Mouse (Mus musculus): ENCODE measurements around the gene Dcaf11. TPM values are rescaled to one million over a fixed set of nuclear protein-coding genes. Genes with fewer than 3 reads are reported as not detected.

The Dcaf11 gene
- total and polyA plus RNA-seq, 3 experiments: 24.3 to 37.9 TPM; not detected in 1

- DNase-seq (ENCODE audit: low read depth, low spot score): peak; percentile 76
- TF ChIP-seq TAL1 (IDR thresholded peaks at IDR 0.05; ENCODE audit: low read length) (peak; percentile 50), TBP (IDR thresholded peaks at IDR 0.05; ENCODE audit: low read depth, low read length) (no peak), RCOR1 (IDR thresholded peaks at IDR 0.05; ENCODE audit: low read depth, low read length) (peak; percentile 66), ZC3H11A (IDR thresholded peaks at IDR 0.05; ENCODE audit: low read depth, low read length) (no peak), MYB (IDR thresholded peaks at IDR 0.05; ENCODE audit: low read depth, low read length) (no peak), ZNF384 (IDR thresholded peaks at IDR 0.05; ENCODE audit: low read depth, low read length) (no peak), GATA1 (IDR thresholded peaks at IDR 0.05; ENCODE audit: low read depth, low read length) (peak; percentile 89), NELFE (IDR thresholded peaks at IDR 0.05; ENCODE audit: low read depth, low read length) (peak; percentile 37), EP300 (IDR thresholded peaks at IDR 0.05; ENCODE audit: low read depth in 1 of 2, low read length in 2 of 2) (peak; percentile 61 to 84), POLR2A (IDR thresholded peaks at IDR 0.05; ENCODE audit: control insufficient read depth in 1 of 2, insufficient read depth in 1 of 2, low read depth in 1 of 2, low read length in 2 of 2, poor library complexity in 1 of 2) (peak in 1 of 2 experiments; percentile 31; a peak in 1 of 4 replicates), HCFC1 (IDR thresholded peaks at IDR 0.05; ENCODE audit: low read depth, low read length) (peak; percentile 18; the same call in 1 of the 2 replicates), ETS1 (IDR thresholded peaks at IDR 0.05; ENCODE audit: low read depth, low read length) (peak; percentile 63; the same call in 1 of the 2 replicates), POLR2AphosphoS2 (IDR thresholded peaks at IDR 0.05; ENCODE audit: low read length) (peak; percentile 52; the same call in 1 of the 2 replicates), SIN3A (IDR thresholded peaks at IDR 0.05; ENCODE audit: low read length) (peak; percentile 66), UBTF (IDR thresholded peaks at IDR 0.05; ENCODE audit: borderline replicate concordance, insufficient read depth, low read depth, low read length) (no peak), MAZ (IDR thresholded peaks at IDR 0.05; ENCODE audit: low read depth, low read length) (peak; percentile 72; the same call in 1 of the 2 replicates), SMC3 (IDR thresholded peaks at IDR 0.05; ENCODE audit: low read depth, low read length) (no peak), USF1 (IDR thresholded peaks at IDR 0.05; ENCODE audit: low read depth, low read length) (no peak), TCF12 (IDR thresholded peaks at IDR 0.05; ENCODE audit: low read depth, low read length) (peak; percentile 86), MXI1 (IDR thresholded peaks at IDR 0.05; ENCODE audit: low read depth, low read length) (no peak)
- H3K27me3 ChIP-seq (ENCODE audit: control insufficient read depth in 1 of 2, insufficient read depth in 2 of 2, low read length in 2 of 2): no peaks in the 10 kb centered on the region
- H3K79me2 ChIP-seq (ENCODE audit: control insufficient read depth, insufficient read depth, low read length, poor library complexity): no peaks in the 10 kb centered on the region
- peaks cover 0 to 19% of the 10 kb centered on the region in 2 experiments; a peak in 2 of 4 replicates for H3K36me3 ChIP-seq (ENCODE audit: control insufficient read depth in 1 of 2, insufficient read depth in 2 of 2, low read length in 2 of 2)
- peaks cover 11 to 39% of the 10 kb centered on the region in 2 experiments for H3K4me1 ChIP-seq (ENCODE audit: control insufficient read depth in 1 of 2, insufficient read depth in 2 of 2, low read length in 2 of 2)
- H3K27ac ChIP-seq (ENCODE audit: control insufficient read depth, low read depth, low read length): peak overlapping the region; percentile 69
- H3K9ac ChIP-seq (ENCODE audit: control insufficient read depth, low read depth, low read length, poor library complexity, severe bottlenecking): peak overlapping the region; percentile 49
- no peaks in the 10 kb centered on the region for H3K9me3 ChIP-seq (replicated peaks; ENCODE audit: insufficient read depth, low read length)
- peak overlapping the region; percentile 47 to 57 for H3K4me3 ChIP-seq (ENCODE audit: control insufficient read depth in 1 of 2, insufficient read depth in 1 of 2, low read depth in 2 of 2, low read length in 2 of 2)
These were observed 58.8 kb downstream of the Dcaf11 start for GRCm38 (mm10) chr14:55618486-55619195.

Other genes starting within 250 kb of the Dcaf11 start
- gene Dhrs4, start 81.2 kb upstream of the Dcaf11 start, total RNA-seq (2012; rRNA removed): 19.9 and 22.7 TPM in 2 replicates
- 10 to 100 TPM in 1 of 2 experiments, not detected in 1; 34.2 TPM for gene Dhrs4, start 81.2 kb upstream of the Dcaf11 start, polyA plus RNA-seq (2012; ENCODE audit: insufficient read depth in 1 of 2, insufficient read length in 2 of 2, low read depth in 1 of 2, low replicate concordance in 2 of 2, missing spikeins in 1 of 2)
- gene Carmil3, start 69.4 kb upstream of the Dcaf11 start, total RNA-seq (2012; rRNA removed): 0.23 and 0.27 TPM in 2 replicates
- 1 to 10 TPM in 1 of 2 experiments, not detected in 1; 2.6 TPM for gene Carmil3, start 69.4 kb upstream of the Dcaf11 start, polyA plus RNA-seq (2012; ENCODE audit: insufficient read depth in 1 of 2, insufficient read length in 2 of 2, low read depth in 1 of 2, low replicate concordance in 2 of 2, missing spikeins in 1 of 2)
- not detected in 2 replicates for gene Cpne6, start 49.6 kb upstream of the Dcaf11 start, total RNA-seq (2012; rRNA removed)
- gene Cpne6, start 49.6 kb upstream of the Dcaf11 start, polyA plus RNA-seq (2012; ENCODE audit: insufficient read depth in 1 of 2, insufficient read length in 2 of 2, low read depth in 1 of 2, low replicate concordance in 2 of 2, missing spikeins in 1 of 2): not detected
- not detected in 2 replicates for gene Nrl, start 35.0 kb upstream of the Dcaf11 start, total RNA-seq (2012; rRNA removed)
- not detected for gene Nrl, start 35.0 kb upstream of the Dcaf11 start, polyA plus RNA-seq (2012; ENCODE audit: insufficient read depth in 1 of 2, insufficient read length in 2 of 2, low read depth in 1 of 2, low replicate concordance in 2 of 2, missing spikeins in 1 of 2)
- 17.0 and 64.4 TPM in 2 replicates for gene Pck2, start 19.7 kb upstream of the Dcaf11 start, total RNA-seq (2012; rRNA removed)
- gene Pck2, start 19.7 kb upstream of the Dcaf11 start, polyA plus RNA-seq (2012; ENCODE audit: insufficient read depth in 1 of 2, insufficient read length in 2 of 2, low read depth in 1 of 2, low replicate concordance in 2 of 2, missing spikeins in 1 of 2): 100 to 1,000 TPM in 1 of 2 experiments, 10 to 100 TPM in 1; 63.7 to 103 TPM
- gene A730061H03Rik, start 400 bp downstream of the Dcaf11 start, total RNA-seq (2012; rRNA removed): 0.73 and 0.92 TPM in 2 replicates
- gene A730061H03Rik, start 400 bp downstream of the Dcaf11 start, polyA plus RNA-seq (2012; ENCODE audit: insufficient read depth in 1 of 2, insufficient read length in 2 of 2, low read depth in 1 of 2, low replicate concordance in 2 of 2, missing spikeins in 1 of 2): under 1 TPM in 1 of 2 experiments, not detected in 1; 0.86 TPM
- not detected in 2 replicates for gene Fitm1, start 15.6 kb downstream of the Dcaf11 start, total RNA-seq (2012; rRNA removed)
- under 1 TPM in 1 of 2 experiments, not detected in 1; 0.07 TPM for gene Fitm1, start 15.6 kb downstream of the Dcaf11 start, polyA plus RNA-seq (2012; ENCODE audit: insufficient read depth in 1 of 2, insufficient read length in 2 of 2, low read depth in 1 of 2, low replicate concordance in 2 of 2, missing spikeins in 1 of 2)
- gene Psme1, start 18.1 kb downstream of the Dcaf11 start, total RNA-seq (2012; rRNA removed): 73.8 and 85.9 TPM in 2 replicates
- 100 to 1,000 TPM in 1 of 2 experiments, not detected in 1; 205 TPM for gene Psme1, start 18.1 kb downstream of the Dcaf11 start, polyA plus RNA-seq (2012; ENCODE audit: insufficient read depth in 1 of 2, insufficient read length in 2 of 2, low read depth in 1 of 2, low replicate concordance in 2 of 2, missing spikeins in 1 of 2)
- gene Emc9, start 25.3 kb downstream of the Dcaf11 start, total RNA-seq (2012; rRNA removed): 55.4 and 59.4 TPM in 2 replicates
- gene Emc9, start 25.3 kb downstream of the Dcaf11 start, polyA plus RNA-seq (2012; ENCODE audit: insufficient read depth in 1 of 2, insufficient read length in 2 of 2, low read depth in 1 of 2, low replicate concordance in 2 of 2, missing spikeins in 1 of 2): 10 to 100 TPM in 1 of 2 experiments, not detected in 1; 38.7 TPM
- 98.1 and 143 TPM in 2 replicates for gene Psme2, start 31.1 kb downstream of the Dcaf11 start, total RNA-seq (2012; rRNA removed)
- 100 to 1,000 TPM in 1 of 2 experiments, not detected in 1; 231 TPM for gene Psme2, start 31.1 kb downstream of the Dcaf11 start, polyA plus RNA-seq (2012; ENCODE audit: insufficient read depth in 1 of 2, insufficient read length in 2 of 2, low read depth in 1 of 2, low replicate concordance in 2 of 2, missing spikeins in 1 of 2)
- 10.7 and 12.9 TPM in 2 replicates for gene Rnf31, start 31.7 kb downstream of the Dcaf11 start, total RNA-seq (2012; rRNA removed)
- gene Rnf31, start 31.7 kb downstream of the Dcaf11 start, polyA plus RNA-seq (2012; ENCODE audit: insufficient read depth in 1 of 2, insufficient read length in 2 of 2, low read depth in 1 of 2, low replicate concordance in 2 of 2, missing spikeins in 1 of 2): 10 to 100 TPM in 1 of 2 experiments, not detected in 1; 24.5 TPM
- gene Irf9, start 43.6 kb downstream of the Dcaf11 start, total RNA-seq (2012; rRNA removed): 5.0 and 8.5 TPM in 2 replicates
- 10 to 100 TPM in 1 of 2 experiments, not detected in 1; 14.8 TPM for gene Irf9, start 43.6 kb downstream of the Dcaf11 start, polyA plus RNA-seq (2012; ENCODE audit: insufficient read depth in 1 of 2, insufficient read length in 2 of 2, low read depth in 1 of 2, low replicate concordance in 2 of 2, missing spikeins in 1 of 2)
- gene Rec8, start 58.0 kb downstream of the Dcaf11 start, total RNA-seq (2012; rRNA removed): 1.5 and 1.6 TPM in 2 replicates
- 1 to 10 TPM in 1 of 2 experiments, not detected in 1; 2.5 TPM for gene Rec8, start 58.0 kb downstream of the Dcaf11 start, polyA plus RNA-seq (2012; ENCODE audit: insufficient read depth in 1 of 2, insufficient read length in 2 of 2, low read depth in 1 of 2, low replicate concordance in 2 of 2, missing spikeins in 1 of 2)
- 46.2 and 54.1 TPM in 2 replicates for gene Ipo4, start 76.0 kb downstream of the Dcaf11 start, total RNA-seq (2012; rRNA removed)
- gene Ipo4, start 76.0 kb downstream of the Dcaf11 start, polyA plus RNA-seq (2012; ENCODE audit: insufficient read depth in 1 of 2, insufficient read length in 2 of 2, low read depth in 1 of 2, low replicate concordance in 2 of 2, missing spikeins in 1 of 2): 100 to 1,000 TPM in 1 of 2 experiments, not detected in 1; 132 TPM
- not detected in 2 replicates for gene Gm49378, start 77.9 kb downstream of the Dcaf11 start, total RNA-seq (2012; rRNA removed)
- 1 to 10 TPM in 1 of 2 experiments, not detected in 1; 4.6 TPM for gene Gm49378, start 77.9 kb downstream of the Dcaf11 start, polyA plus RNA-seq (2012; ENCODE audit: insufficient read depth in 1 of 2, insufficient read length in 2 of 2, low read depth in 1 of 2, low replicate concordance in 2 of 2, missing spikeins in 1 of 2)
- gene Tm9sf1, start 83.8 kb downstream of the Dcaf11 start, total RNA-seq (2012; rRNA removed): 49.4 and 60.5 TPM in 2 replicates
- gene Tm9sf1, start 83.8 kb downstream of the Dcaf11 start, polyA plus RNA-seq (2012; ENCODE audit: insufficient read depth in 1 of 2, insufficient read length in 2 of 2, low read depth in 1 of 2, low replicate concordance in 2 of 2, missing spikeins in 1 of 2): 10 to 100 TPM in 1 of 2 experiments, not detected in 1; 80.1 TPM
- 0.08 and 0.10 TPM in 2 replicates for gene Tssk4, start 90.2 kb downstream of the Dcaf11 start, total RNA-seq (2012; rRNA removed)
- gene Tssk4, start 90.2 kb downstream of the Dcaf11 start, polyA plus RNA-seq (2012; ENCODE audit: insufficient read depth in 1 of 2, insufficient read length in 2 of 2, low read depth in 1 of 2, low replicate concordance in 2 of 2, missing spikeins in 1 of 2): under 1 TPM in 1 of 2 experiments, not detected in 1; 0.40 TPM
- gene Mdp1, start 100.5 kb downstream of the Dcaf11 start, total RNA-seq (2012; rRNA removed): 25.5 and 30.6 TPM in 2 replicates
- 10 to 100 TPM in 1 of 2 experiments, not detected in 1; 25.6 TPM for gene Mdp1, start 100.5 kb downstream of the Dcaf11 start, polyA plus RNA-seq (2012; ENCODE audit: insufficient read depth in 1 of 2, insufficient read length in 2 of 2, low read depth in 1 of 2, low replicate concordance in 2 of 2, missing spikeins in 1 of 2)
- gene Gmpr2, start 111.9 kb downstream of the Dcaf11 start, total RNA-seq (2012; rRNA removed): 22.3 and 24.5 TPM in 2 replicates
- gene Gmpr2, start 111.9 kb downstream of the Dcaf11 start, polyA plus RNA-seq (2012; ENCODE audit: insufficient read depth in 1 of 2, insufficient read length in 2 of 2, low read depth in 1 of 2, low replicate concordance in 2 of 2, missing spikeins in 1 of 2): 10 to 100 TPM in 1 of 2 experiments, not detected in 1; 28.8 TPM
- gene Nedd8, start 112.1 kb downstream of the Dcaf11 start, total RNA-seq (2012; rRNA removed): 515 and 516 TPM in 2 replicates
- 100 to 1,000 TPM in 1 of 2 experiments, not detected in 1; 528 TPM for gene Nedd8, start 112.1 kb downstream of the Dcaf11 start, polyA plus RNA-seq (2012; ENCODE audit: insufficient read depth in 1 of 2, insufficient read length in 2 of 2, low read depth in 1 of 2, low replicate concordance in 2 of 2, missing spikeins in 1 of 2)
- 27.2 and 27.8 TPM in 2 replicates for gene Tinf2, start 121.8 kb downstream of the Dcaf11 start, total RNA-seq (2012; rRNA removed)
- 10 to 100 TPM in 1 of 2 experiments, not detected in 1; 53.0 TPM for gene Tinf2, start 121.8 kb downstream of the Dcaf11 start, polyA plus RNA-seq (2012; ENCODE audit: insufficient read depth in 1 of 2, insufficient read length in 2 of 2, low read depth in 1 of 2, low replicate concordance in 2 of 2, missing spikeins in 1 of 2)
- gene Tgm1, start 153.9 kb downstream of the Dcaf11 start, total RNA-seq (2012; rRNA removed): 5.8 and 6.2 TPM in 2 replicates
- gene Tgm1, start 153.9 kb downstream of the Dcaf11 start, polyA plus RNA-seq (2012; ENCODE audit: insufficient read depth in 1 of 2, insufficient read length in 2 of 2, low read depth in 1 of 2, low replicate concordance in 2 of 2, missing spikeins in 1 of 2): 10 to 100 TPM in 1 of 2 experiments, not detected in 1; 11.4 TPM
- gene Rabggta, start 162.3 kb downstream of the Dcaf11 start, total RNA-seq (2012; rRNA removed): 21.8 and 22.8 TPM in 2 replicates
- gene Rabggta, start 162.3 kb downstream of the Dcaf11 start, polyA plus RNA-seq (2012; ENCODE audit: insufficient read depth in 1 of 2, insufficient read length in 2 of 2, low read depth in 1 of 2, low replicate concordance in 2 of 2, missing spikeins in 1 of 2): 10 to 100 TPM in 1 of 2 experiments, not detected in 1; 32.0 TPM
- gene Dhrs1, start 185.7 kb downstream of the Dcaf11 start, total RNA-seq (2012; rRNA removed): 20.0 and 21.7 TPM in 2 replicates
- gene Dhrs1, start 185.7 kb downstream of the Dcaf11 start, polyA plus RNA-seq (2012; ENCODE audit: insufficient read depth in 1 of 2, insufficient read length in 2 of 2, low read depth in 1 of 2, low replicate concordance in 2 of 2, missing spikeins in 1 of 2): 10 to 100 TPM in 1 of 2 experiments, not detected in 1; 48.8 TPM
- gene Nop9, start 185.7 kb downstream of the Dcaf11 start, total RNA-seq (2012; rRNA removed): 46.1 and 47.8 TPM in 2 replicates
- 100 to 1,000 TPM in 1 of 2 experiments, not detected in 1; 112 TPM for gene Nop9, start 185.7 kb downstream of the Dcaf11 start, polyA plus RNA-seq (2012; ENCODE audit: insufficient read depth in 1 of 2, insufficient read length in 2 of 2, low read depth in 1 of 2, low replicate concordance in 2 of 2, missing spikeins in 1 of 2)
- 1.7 and 2.4 TPM in 2 replicates for gene Cideb, start 198.5 kb downstream of the Dcaf11 start, total RNA-seq (2012; rRNA removed)
- gene Cideb, start 198.5 kb downstream of the Dcaf11 start, polyA plus RNA-seq (2012; ENCODE audit: insufficient read depth in 1 of 2, insufficient read length in 2 of 2, low read depth in 1 of 2, low replicate concordance in 2 of 2, missing spikeins in 1 of 2): under 1 TPM in 1 of 2 experiments, not detected in 1; 0.53 TPM
- gene Ltb4r2, start 201.4 kb downstream of the Dcaf11 start, total RNA-seq (2012; rRNA removed): 0.19 and 0.59 TPM in 2 replicates
- gene Ltb4r2, start 201.4 kb downstream of the Dcaf11 start, polyA plus RNA-seq (2012; ENCODE audit: insufficient read depth in 1 of 2, insufficient read length in 2 of 2, low read depth in 1 of 2, low replicate concordance in 2 of 2, missing spikeins in 1 of 2): under 1 TPM in 1 of 2 experiments, not detected in 1; 0.52 TPM
- 0.35 and 0.65 TPM in 2 replicates for gene Ltb4r1, start 206.0 kb downstream of the Dcaf11 start, total RNA-seq (2012; rRNA removed)
- 1 to 10 TPM in 1 of 2 experiments, not detected in 1; 1.5 TPM for gene Ltb4r1, start 206.0 kb downstream of the Dcaf11 start, polyA plus RNA-seq (2012; ENCODE audit: insufficient read depth in 1 of 2, insufficient read length in 2 of 2, low read depth in 1 of 2, low replicate concordance in 2 of 2, missing spikeins in 1 of 2)
- gene Adcy4, start 224.1 kb downstream of the Dcaf11 start, total RNA-seq (2012; rRNA removed): 0.19 and 0.29 TPM in 2 replicates
- under 1 TPM in 1 of 2 experiments, not detected in 1; 0.35 TPM for gene Adcy4, start 224.1 kb downstream of the Dcaf11 start, polyA plus RNA-seq (2012; ENCODE audit: insufficient read depth in 1 of 2, insufficient read length in 2 of 2, low read depth in 1 of 2, low replicate concordance in 2 of 2, missing spikeins in 1 of 2)
- 67.1 and 77.4 TPM in 2 replicates for gene Ripk3, start 228.9 kb downstream of the Dcaf11 start, total RNA-seq (2012; rRNA removed)
- gene Ripk3, start 228.9 kb downstream of the Dcaf11 start, polyA plus RNA-seq (2012; ENCODE audit: insufficient read depth in 1 of 2, insufficient read length in 2 of 2, low read depth in 1 of 2, low replicate concordance in 2 of 2, missing spikeins in 1 of 2): 100 to 1,000 TPM; 123 to 124 TPM

All from MEL (cell line).